Comparison of ENCODE assay signal across 18 mouse cellular contexts in the genomic region with DNA sequence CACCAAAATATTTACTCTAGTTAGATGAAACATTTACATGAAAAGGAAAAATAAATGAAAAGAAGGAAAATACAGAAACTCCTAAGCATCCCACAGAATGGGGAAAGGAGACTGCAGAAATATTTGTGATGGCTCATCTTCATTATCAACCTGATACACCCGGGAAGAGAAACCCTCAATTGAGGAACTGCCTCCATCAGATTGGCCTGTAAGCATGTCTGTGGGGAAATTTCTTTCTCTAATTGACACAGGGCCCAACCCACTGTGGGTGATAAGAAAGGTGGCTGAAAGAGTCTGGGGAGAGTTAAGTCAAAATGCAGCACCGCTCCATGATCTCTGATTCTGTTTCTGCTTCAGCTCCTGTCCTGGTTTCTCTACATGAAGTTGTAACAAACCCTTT. TPM values are rescaled to one million over a fixed set of nuclear protein-coding genes. Genes with fewer than 3 reads are reported as not detected.
DNase-seq lines count a peak whose midpoint lies in the region; ATAC-seq and TF ChIP-seq lines count a peak whose summit lies in the region.
"Had no signal": no experiment of that assay in that cellular context is flagged by ENCODE, and none has a peak within 500 bp of the region (broad histone marks: within the 10 kb centered on the region; RNA-seq: fewer than 3 reads in every experiment).

No protein-coding gene starts in this region.

- TF ChIP-seq POLR2A in cerebellum, adult 2 months (IDR thresholded peaks at IDR 0.05; ENCODE audit: borderline replicate concordance, insufficient read depth, low read length), result no peak

- DNase-seq in heart, adult 9 months (ENCODE audit: low spot score in 2 of 2), result no peak
- DNase-seq in lung, postnatal 0 days (ENCODE audit: low spot score), result no peak
- no peak for DNase-seq in cerebellum, adult 2 months
- DNase-seq in hindbrain, embryonic 11.5 days (ENCODE audit: low spot score), result no peak
- DNase-seq in right cerebral cortex, postnatal 25 days, result no peak
- DNase-seq: adrenal gland, postnatal 36 days; cerebellum, adult 8-10 months; gastrocnemius, postnatal 10 days; heart, adult 18-20 months; kidney, adult 9 months; kidney, postnatal 25 days; lung, postnatal 36 days had no signal

- H3K27me3 ChIP-seq in heart, embryonic 13.5 days (replicated peaks), result no peaks in the 10 kb centered on the region
- H3K27me3 ChIP-seq in liver, embryonic 15.5 days, result no peaks in the 10 kb centered on the region
- H3K27me3 ChIP-seq in lung, postnatal 0 days (replicated peaks; ENCODE audit: insufficient read depth, low read length), result no peaks in the 10 kb centered on the region
- no peaks in the 10 kb centered on the region for H3K27me3 ChIP-seq in cerebellum, adult 2 months (ENCODE audit: control insufficient read depth, insufficient read depth, low read length)
- H3K27me3 ChIP-seq in hindbrain, embryonic 11.5 days (ENCODE audit: control insufficient read depth, insufficient read depth, low read length), result no peaks in the 10 kb centered on the region
- H3K27me3 ChIP-seq: hindbrain, embryonic 13.5 days had no signal

- no peak overlapping the region for H3K4me3 ChIP-seq in heart, embryonic 13.5 days
- peak overlapping the region; percentile 20 for H3K4me3 ChIP-seq in liver, embryonic 15.5 days (replicated peaks)
- H3K4me3 ChIP-seq in lung, postnatal 0 days (ENCODE audit: low read depth, low read length), result no peak overlapping the region
- no peak overlapping the region for H3K4me3 ChIP-seq in cerebellum, adult 2 months (replicated peaks; ENCODE audit: insufficient read depth, low read depth, low read length)
- no peak overlapping the region for H3K4me3 ChIP-seq in hindbrain, embryonic 11.5 days (ENCODE audit: low read depth, low read length)
- H3K4me3 ChIP-seq: hindbrain, embryonic 13.5 days had no signal

- TF ChIP-seq CTCF in lung, postnatal 0 days (IDR thresholded peaks at IDR 0.05), result no peak
- TF ChIP-seq CTCF in cerebellum, adult 2 months (IDR thresholded peaks at IDR 0.05; ENCODE audit: borderline replicate concordance, insufficient read depth, low read depth, low read length), result no peak

- H3K4me1 ChIP-seq in heart, embryonic 13.5 days, result peaks cover 36% of the 10 kb centered on the region
- H3K4me1 ChIP-seq in liver, embryonic 15.5 days (replicated peaks), result peaks cover 83% of the 10 kb centered on the region
- H3K4me1 ChIP-seq in lung, postnatal 0 days (ENCODE audit: insufficient read depth, low read depth, low read length), result 0 out of 2 replicates have a peak, but pooled peaks cover 3% of the 10 kb centered on the region
- peaks cover 9% of the 10 kb centered on the region for H3K4me1 ChIP-seq in cerebellum, adult 2 months (ENCODE audit: control insufficient read depth, insufficient read depth, low read length)
- no peaks in the 10 kb centered on the region for H3K4me1 ChIP-seq in hindbrain, embryonic 11.5 days (replicated peaks; ENCODE audit: control insufficient read depth, insufficient read depth, low read length)

- H3K9ac ChIP-seq in heart, embryonic 13.5 days, result peak overlapping the region; percentile 14; the same call in 1 of the 2 replicates
- peak overlapping the region; percentile 34; the same call in 1 of the 2 replicates for H3K9ac ChIP-seq in liver, embryonic 15.5 days
- no peak overlapping the region for H3K9ac ChIP-seq in lung, postnatal 0 days (replicated peaks; ENCODE audit: low read depth)
- no peak overlapping the region for H3K9ac ChIP-seq in hindbrain, embryonic 11.5 days (ENCODE audit: low read depth, low read length)
- H3K9ac ChIP-seq: hindbrain, embryonic 13.5 days had no signal

- no peaks in the 10 kb centered on the region for H3K9me3 ChIP-seq in heart, embryonic 13.5 days
- no peaks in the 10 kb centered on the region for H3K9me3 ChIP-seq in liver, embryonic 15.5 days (replicated peaks)
- no peaks in the 10 kb centered on the region for H3K9me3 ChIP-seq in lung, postnatal 0 days (ENCODE audit: low read length)
- no peaks in the 10 kb centered on the region for H3K9me3 ChIP-seq in hindbrain, embryonic 11.5 days (ENCODE audit: control insufficient read depth, low read length)
- H3K9me3 ChIP-seq: hindbrain, embryonic 13.5 days had no signal

- TF ChIP-seq EP300 in lung, postnatal 0 days (IDR thresholded peaks at IDR 0.05), result no peak

- no peak for ATAC-seq in heart, embryonic 13.5 days (ENCODE audit: extremely low read depth, insufficient number of reproducible peaks, low FRiP score, low TSS enrichment)
- peak; percentile 75 for ATAC-seq in erythroid progenitor cell, adult 5-6 weeks (replicated peaks; ENCODE audit: low FRiP score, poor library complexity, severe bottlenecking)
- ATAC-seq in liver, embryonic 15.5 days (ENCODE audit: insufficient read depth), result peak; percentile 85
- ATAC-seq in lung, postnatal 0 days, result no peak
- no peak for ATAC-seq in hindbrain, embryonic 11.5 days (ENCODE audit: low FRiP score)
- ATAC-seq: inflammation-experienced regulatory T-cells, adult 6 months had no signal

- H3K36me3 ChIP-seq in heart, embryonic 13.5 days, result no peaks in the 10 kb centered on the region
- H3K36me3 ChIP-seq in liver, embryonic 15.5 days (replicated peaks), result peaks cover 6% of the 10 kb centered on the region; the same call in 1 of the 2 replicates
- H3K36me3 ChIP-seq in lung, postnatal 0 days (ENCODE audit: insufficient read depth, low read length), result no peaks in the 10 kb centered on the region
- H3K36me3 ChIP-seq in hindbrain, embryonic 11.5 days (ENCODE audit: control insufficient read depth, insufficient read depth, low read length), result no peaks in the 10 kb centered on the region
- H3K36me3 ChIP-seq: hindbrain, embryonic 13.5 days had no signal

- 44% methylated on average over 2 of the region's 2 CpGs for WGBS in heart, embryonic 13.5 days
- WGBS in liver, embryonic 15.5 days (ENCODE audit: insufficient replicate concordance), result 13% methylated on average over 2 of the region's 2 CpGs
- 81% methylated on average over 2 of the region's 2 CpGs for WGBS in lung, postnatal 0 days
- WGBS in cerebellum, adult 2 months, result 80% methylated on average over 2 of the region's 2 CpGs
- 82% methylated on average over 2 of the region's 2 CpGs for WGBS in hindbrain, embryonic 11.5 days

- H3K4me2 ChIP-seq in heart, embryonic 13.5 days, result no peak overlapping the region; the same call in 1 of the 2 replicates
- peak overlapping the region; percentile 57 for H3K4me2 ChIP-seq in liver, embryonic 15.5 days
- H3K4me2 ChIP-seq in lung, postnatal 0 days (replicated peaks; ENCODE audit: low read depth, low read length), result no peak overlapping the region
- H3K4me2 ChIP-seq in hindbrain, embryonic 11.5 days (replicated peaks; ENCODE audit: low read depth, low read length), result no peak overlapping the region
- H3K4me2 ChIP-seq: hindbrain, embryonic 13.5 days; midbrain, embryonic 11.5 days had no signal

- no peak overlapping the region for H3K27ac ChIP-seq in heart, embryonic 13.5 days (replicated peaks)
- H3K27ac ChIP-seq in liver, embryonic 15.5 days (replicated peaks), result peak overlapping the region; percentile 85
- H3K27ac ChIP-seq in lung, postnatal 0 days (ENCODE audit: low read length), result no peak overlapping the region
- no peak overlapping the region for H3K27ac ChIP-seq in cerebellum, adult 2 months (ENCODE audit: insufficient read depth, low read length)
- H3K27ac ChIP-seq in hindbrain, embryonic 11.5 days (ENCODE audit: low read depth, low read length), result no peak overlapping the region
- H3K27ac ChIP-seq: hindbrain, embryonic 13.5 days had no signal

RNA-seq across cellular contexts. Expression of a gene that starts 9.7 kb away (rescaled TPM):
- 19.6 and 21.2 TPM in 2 replicates for polyA plus RNA-seq in heart, embryonic 13.5 days (2015; fragmentation: Nextera tagmentation; extraction: Ambion mirVana)
- 293 and 374 TPM in 2 replicates for total RNA-seq in erythroid progenitor cell, adult 5-6 weeks (2015; ENCODE audit: low replicate concordance)
- 484 and 559 TPM in 2 replicates for total RNA-seq in erythroid progenitor cell, adult 5-6 weeks (2017; ENCODE audit: low replicate concordance)
- 37.5 and 40.0 TPM in 2 replicates for polyA plus RNA-seq in liver, embryonic 15.5 days (2015; fragmentation: Nextera tagmentation; extraction: Ambion mirVana)
- polyA plus RNA-seq in lung, postnatal 0 days (2015; fragmentation: Nextera tagmentation; extraction: Ambion mirVana), result 17.1 and 17.9 TPM in 2 replicates
- 81.0 and 82.3 TPM in 2 replicates for polyA plus RNA-seq in cerebellum, adult 2 months (2012; rRNA removed)
- 36.1 and 37.1 TPM in 2 replicates for polyA plus RNA-seq in hindbrain, embryonic 11.5 days (2014; fragmentation: Nextera tagmentation; extraction: Ambion mirVana)

RNA-seq across cellular contexts. Expression of a gene that starts 19.5 kb away (rescaled TPM):
- 10.6 and 11.6 TPM in 2 replicates for polyA plus RNA-seq in heart, embryonic 13.5 days (2015; fragmentation: Nextera tagmentation; extraction: Ambion mirVana)
- 14.3 and 15.9 TPM in 2 replicates for total RNA-seq in erythroid progenitor cell, adult 5-6 weeks (2015; ENCODE audit: low replicate concordance)
- total RNA-seq in erythroid progenitor cell, adult 5-6 weeks (2017; ENCODE audit: low replicate concordance), result 20.4 and 21.5 TPM in 2 replicates
- 6.9 and 7.1 TPM in 2 replicates for polyA plus RNA-seq in liver, embryonic 15.5 days (2015; fragmentation: Nextera tagmentation; extraction: Ambion mirVana)
- polyA plus RNA-seq in lung, postnatal 0 days (2015; fragmentation: Nextera tagmentation; extraction: Ambion mirVana), result 9.7 and 10.5 TPM in 2 replicates
- 22.5 and 23.6 TPM in 2 replicates for polyA plus RNA-seq in cerebellum, adult 2 months (2012; rRNA removed)
- 24.9 and 30.4 TPM in 2 replicates for polyA plus RNA-seq in hindbrain, embryonic 11.5 days (2014; fragmentation: Nextera tagmentation; extraction: Ambion mirVana)

Comparison
In these comparisons a context has a peak if more than half of its experiments do, and no peak if none do; other contexts are left out.
1. ATAC-seq: peak in erythroid progenitor cell, adult 5-6 weeks (single experiment) and liver, embryonic 15.5 days (single experiment); none in heart, embryonic 13.5 days (single experiment), lung, postnatal 0 days (single experiment) and hindbrain, embryonic 11.5 days (single experiment).
2. H3K9ac ChIP-seq: peak in heart, embryonic 13.5 days (single experiment) and liver, embryonic 15.5 days (single experiment); none in lung, postnatal 0 days (single experiment) and hindbrain, embryonic 11.5 days (single experiment).